Mouse (Mus musculus) spleen, embryonic (tissue): ENCODE data around the gene Gadd45gip1.

Experiments used
- CTCF ChIA-PET: fragments of 350-600 bp; sonication (Branson Sonifier 250); formaldehyde crosslinking; loops from one replicate; lab custom pipeline; 2022; lab: Charles Lee

The Gadd45gip1 gene

GRCm38 (mm10) chr8:84831490-84831889 is at the start of gene Gadd45gip1:
TSS of gene Gadd45gip1 (plus strand) at chr8:84831522.
- CTCF ChIA-PET = no interaction called here

- CTCF ChIA-PET = no interaction called here
Observed at GRCm38 (mm10) chr8:84781686-84782505, 49.4 kb upstream of the Gadd45gip1 start.

DNA sequence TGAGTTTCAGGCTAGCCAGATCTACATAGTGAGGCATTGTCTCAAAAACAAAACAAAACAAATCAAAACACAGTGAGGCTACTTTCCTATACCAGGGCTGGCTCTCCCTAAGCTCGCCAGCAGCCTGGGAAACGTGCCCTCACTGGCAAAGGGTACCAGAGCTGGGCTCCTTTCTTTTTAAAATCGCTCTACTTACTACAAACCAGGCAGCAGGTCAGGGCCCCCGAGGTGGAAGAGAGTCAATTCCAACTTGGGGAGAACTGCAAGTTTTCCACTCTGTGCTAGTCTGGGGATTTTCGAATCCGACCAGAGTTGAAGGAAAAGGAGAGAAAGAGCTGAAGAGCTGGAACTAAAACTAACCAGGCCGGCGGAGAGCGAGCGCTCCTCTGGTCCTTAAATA is 48.6 kb upstream of the Gadd45gip1 start:
- CTCF ChIA-PET = no interaction called here

DNA sequence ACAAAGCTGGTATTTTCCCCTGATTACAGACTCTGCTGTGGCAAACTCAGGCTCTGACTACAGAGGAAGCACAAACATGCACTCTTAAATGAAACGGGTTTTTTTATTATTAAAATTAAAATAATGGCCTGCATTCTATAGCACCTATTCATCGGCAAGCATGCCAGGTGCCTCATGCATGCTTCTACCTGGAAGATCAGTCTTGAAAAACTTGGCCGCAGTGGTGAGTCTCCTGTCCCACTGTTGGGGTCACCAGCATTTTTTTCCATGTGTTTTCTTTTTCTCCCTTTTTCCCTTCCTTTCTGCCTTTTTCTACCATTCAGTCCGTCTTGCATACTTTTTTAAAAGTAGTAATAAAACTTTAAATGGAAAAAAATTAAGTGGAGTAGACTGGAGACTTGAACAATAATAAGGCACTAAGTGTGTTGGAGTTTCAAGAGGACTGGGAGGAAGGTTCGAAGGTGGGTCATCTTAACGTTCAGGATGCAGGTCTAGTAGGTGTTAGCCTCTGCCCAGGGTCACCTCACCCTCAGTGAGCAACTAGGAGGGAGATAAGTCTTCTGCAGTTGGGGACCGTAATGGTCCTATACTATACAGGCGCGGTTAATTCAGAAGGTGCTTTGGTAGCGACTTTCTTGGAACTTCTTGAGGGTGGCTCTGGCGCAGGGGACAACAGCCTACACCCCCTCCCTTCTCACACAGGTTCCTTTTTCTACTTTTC is 48.0 kb upstream of the Gadd45gip1 start:
- CTCF ChIA-PET = no interaction called here

- CTCF ChIA-PET = no interaction called here
Observed at GRCm38 (mm10) chr8:84783919-84784581, 47.3 kb upstream of the Gadd45gip1 start.

GRCm38 (mm10) chr8:84784681-84785505 is 46.4 kb upstream of the Gadd45gip1 start:
- CTCF ChIA-PET = no interaction called here

DNA sequence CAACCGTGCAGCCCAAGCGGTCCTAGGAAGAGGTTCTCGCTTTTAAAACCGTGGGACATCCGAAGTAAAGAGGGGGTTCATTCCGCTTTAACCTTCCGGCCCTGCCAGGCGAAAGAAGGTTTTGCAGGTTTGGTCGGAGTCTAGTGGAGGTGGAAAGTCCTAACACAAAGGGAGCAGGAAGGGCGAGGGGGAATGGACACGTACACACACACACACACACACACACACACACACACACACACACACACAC is 45.9 kb upstream of the Gadd45gip1 start:
- CTCF ChIA-PET = no interaction called here

GRCm38 (mm10) chr8:84785756-84786677 is 45.3 kb upstream of the Gadd45gip1 start:
- CTCF ChIA-PET = no interaction called here

GRCm38 (mm10) chr8:84786801-84787467 is 44.4 kb upstream of the Gadd45gip1 start:
- CTCF ChIA-PET = no interaction called here

GRCm38 (mm10) chr8:84787523-84788302 is 43.6 kb upstream of the Gadd45gip1 start:
- CTCF ChIA-PET = no interaction called here

GRCm38 (mm10) chr8:84788896-84789295 is 42.4 kb upstream of the Gadd45gip1 start:
- CTCF ChIA-PET = no interaction called here

GRCm38 (mm10) chr8:84789345-84789744 is 42.0 kb upstream of the Gadd45gip1 start:
- CTCF ChIA-PET = no interaction called here

DNA sequence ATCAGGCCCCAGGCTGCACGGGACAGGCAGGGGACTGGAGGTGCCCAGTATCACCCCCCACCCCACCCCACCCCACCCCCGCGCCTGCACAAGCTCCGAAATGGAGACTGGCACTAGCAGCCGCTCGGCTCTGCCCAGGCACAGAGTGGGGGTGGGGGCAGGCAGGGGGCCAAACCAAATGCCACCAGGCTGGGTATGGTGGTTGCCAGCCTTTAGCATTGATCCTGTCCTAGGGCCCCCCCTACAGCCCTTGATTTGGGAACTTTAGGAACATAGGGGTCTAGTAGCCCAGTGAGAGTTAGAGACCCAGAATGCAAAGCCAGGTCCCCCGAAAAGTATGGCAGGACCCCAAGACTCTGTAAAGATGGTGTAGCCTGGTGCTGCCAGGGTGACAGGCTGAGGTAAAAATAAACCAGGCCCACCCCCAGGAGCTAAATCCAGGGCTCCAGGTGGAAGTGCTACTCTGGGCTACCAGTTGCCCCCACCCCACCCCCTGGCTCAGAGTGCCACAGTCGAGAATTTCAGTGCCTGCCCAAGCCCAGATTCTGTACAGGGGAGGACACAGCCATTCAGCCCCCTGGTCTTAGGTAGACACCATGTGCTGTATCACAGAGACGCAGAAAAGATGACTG is 41.4 kb upstream of the Gadd45gip1 start:
- CTCF ChIA-PET = no interaction called here

GRCm38 (mm10) chr8:84790537-84790936 is 40.8 kb upstream of the Gadd45gip1 start:
- CTCF ChIA-PET = no interaction called here

DNA sequence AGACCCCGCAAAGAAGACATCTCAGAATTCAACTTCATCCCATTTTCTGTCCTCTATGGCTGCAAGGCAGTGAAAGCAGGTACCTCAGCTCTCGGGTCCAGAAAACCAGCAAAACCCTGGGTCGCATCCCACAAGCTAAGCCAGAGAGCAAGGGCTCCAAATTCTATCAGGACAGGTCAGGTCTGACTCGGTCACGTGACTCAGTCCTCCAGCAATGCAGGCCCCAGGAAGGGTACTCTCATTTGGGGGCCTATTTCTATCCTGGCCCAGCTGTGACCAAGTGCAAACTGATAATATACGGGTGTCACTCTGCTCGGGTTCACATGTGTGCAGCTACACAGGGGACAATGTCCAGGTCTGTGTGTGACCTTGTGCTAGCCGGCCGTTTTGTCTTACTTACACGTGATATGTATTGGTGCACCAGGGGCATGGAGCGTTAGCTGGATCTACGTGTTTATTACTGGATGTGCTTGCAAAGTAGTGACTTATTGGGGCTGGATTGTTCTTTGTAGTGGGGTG is 38.8 kb upstream of the Gadd45gip1 start:
- CTCF ChIA-PET = no interaction called here

- CTCF ChIA-PET = no interaction called here
Observed at GRCm38 (mm10) chr8:84793134-84793533, 38.2 kb upstream of the Gadd45gip1 start.

DNA sequence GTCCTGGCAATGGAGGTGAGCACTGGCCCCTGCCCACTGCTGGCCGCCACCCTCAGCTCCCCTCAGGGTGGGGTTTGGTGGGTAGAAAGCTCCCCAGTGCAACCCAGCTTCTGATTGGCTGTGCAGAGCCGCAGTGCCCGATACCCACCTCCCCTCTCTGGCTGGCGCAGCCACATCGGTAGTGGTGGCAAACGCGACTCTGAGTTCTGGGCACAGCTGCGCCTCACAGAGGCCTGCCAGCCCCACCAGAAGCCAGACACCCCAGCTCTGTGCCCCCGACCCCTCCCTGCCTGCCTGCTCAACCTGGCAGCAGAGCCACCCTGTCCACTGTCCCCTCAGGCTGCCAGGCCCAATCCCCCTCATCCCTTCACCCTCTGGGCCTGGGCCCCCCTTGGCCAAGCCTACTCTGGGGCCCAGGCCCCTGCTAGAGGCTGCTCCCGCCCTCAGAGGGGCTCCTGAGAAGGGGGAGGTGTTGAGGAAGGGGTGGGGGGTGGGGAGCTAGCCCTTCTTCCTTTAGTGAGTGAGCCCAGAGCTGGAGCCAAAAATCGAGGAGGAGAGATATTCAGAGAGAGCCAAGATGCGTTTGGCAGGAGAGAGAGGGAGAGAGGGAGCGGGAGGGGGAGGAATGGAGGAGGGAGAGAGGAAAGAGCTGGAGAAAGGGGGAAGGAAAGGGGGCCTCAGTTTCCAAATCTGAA is 37.4 kb upstream of the Gadd45gip1 start:
- CTCF ChIA-PET = no interaction called here

GRCm38 (mm10) chr8:84794486-84794885 is 36.8 kb upstream of the Gadd45gip1 start:
- CTCF ChIA-PET = no interaction called here
